Mouse (Mus musculus): ENCODE measurements at regions not wholly inside any gene's neighbourhood (a gene's known extent, or its start where the extent isn't known, plus 50 kb on each side); places are given as distances from the start of the nearest gene placed in this dataset.

GRCm38 (mm10) chr3:143158568-143158967, 276.8 kb upstream of the Pkn2 start:
- TF ChIP-seq POLR2A (IDR thresholded peaks at IDR 0.05; ENCODE audit: low read depth, low read length), result no peak
- TF ChIP-seq CTCF (conservative IDR thresholded peaks at IDR 0.05; ENCODE audit: insufficient read depth, insufficient read length, low read depth, low read length), result no peak

Data from kidney, adult 2 months (tissue).